Mouse (Mus musculus): ENCODE data around the gene Tldc2. TPM values are rescaled to one million over a fixed set of nuclear protein-coding genes. Genes with fewer than 3 reads are reported as not detected.

Gene Tldc2
- polyA plus RNA-seq, 1 experiment: 0.19 TPM

GRCm38 (mm10) chr2:157127370-157127769, 40.5 kb downstream of the Tldc2 start:
- no peak for DNase-seq (ENCODE audit: low spot score)

- DNase-seq (ENCODE audit: low spot score): no peak
These were observed 41.2 kb downstream of the Tldc2 start for GRCm38 (mm10) chr2:157128072-157128471.

GRCm38 (mm10) chr2:157129096-157129495, 42.2 kb downstream of the Tldc2 start:
- no peak for DNase-seq (ENCODE audit: low spot score)

GRCm38 (mm10) chr2:157129601-157130164, 42.8 kb downstream of the Tldc2 start:
- DNase-seq (ENCODE audit: low spot score): no peak

GRCm38 (mm10) chr2:157130813-157131514, 44.1 kb downstream of the Tldc2 start:
- no peak for DNase-seq (ENCODE audit: low spot score)

GRCm38 (mm10) chr2:157132086-157132485, 45.2 kb downstream of the Tldc2 start:
- no peak for DNase-seq (ENCODE audit: low spot score)

- no peak for DNase-seq (ENCODE audit: low spot score)
These were observed 46.1 kb downstream of the Tldc2 start for GRCm38 (mm10) chr2:157132686-157133540.

GRCm38 (mm10) chr2:157133769-157134478, 47.1 kb downstream of the Tldc2 start:
- no peak for DNase-seq (ENCODE audit: low spot score)

GRCm38 (mm10) chr2:157134479-157134931, 47.6 kb downstream of the Tldc2 start:
- no peak for DNase-seq (ENCODE audit: low spot score)

GRCm38 (mm10) chr2:157135014-157135413, 48.2 kb downstream of the Tldc2 start, which contains the start of gene Samhd1:
Gene Samhd1 (minus strand): TSS chr2:157135265.
- DNase-seq (ENCODE audit: low spot score): peak; percentile 90

- DNase-seq (ENCODE audit: low spot score): no peak
These were observed 48.8 kb downstream of the Tldc2 start for GRCm38 (mm10) chr2:157135529-157136120.

GRCm38 (mm10) chr2:157136176-157136575, 49.3 kb downstream of the Tldc2 start:
- DNase-seq (ENCODE audit: low spot score): no peak

GRCm38 (mm10) chr2:157136646-157137045, 49.8 kb downstream of the Tldc2 start:
- no peak for DNase-seq (ENCODE audit: low spot score)

GRCm38 (mm10) chr2:157137959-157138731, 51.3 kb downstream of the Tldc2 start:
- no peak for DNase-seq (ENCODE audit: low spot score)

GRCm38 (mm10) chr2:157138808-157139207, 52.0 kb downstream of the Tldc2 start:
- DNase-seq (ENCODE audit: low spot score): no peak

- DNase-seq (ENCODE audit: low spot score): no peak
These were observed 52.5 kb downstream of the Tldc2 start for GRCm38 (mm10) chr2:157139251-157139802.

- DNase-seq (ENCODE audit: low spot score): no peak
These were observed 55.1 kb downstream of the Tldc2 start for GRCm38 (mm10) chr2:157141962-157142361.

- DNase-seq (ENCODE audit: low spot score): no peak
These were observed 57.3 kb downstream of the Tldc2 start for GRCm38 (mm10) chr2:157144132-157144531.

GRCm38 (mm10) chr2:157145173-157145572, 58.3 kb downstream of the Tldc2 start:
- no peak for DNase-seq (ENCODE audit: low spot score)

Data from urinary bladder, adult 2 months (tissue).